Mouse (Mus musculus) liver, adult (tissue): ENCODE results near the gene Zfp428.

ENCODE experiments used
- GATA4 ChIP-seq: IDR thresholded peaks from 2 replicates; pipeline ENCODE4 v1.6.1; 2014; ENCODE audit warnings: mild to moderate bottlenecking, low read length; ENCODE audit not compliant: insufficient replicate concordance

Gene Zfp428

DNA sequence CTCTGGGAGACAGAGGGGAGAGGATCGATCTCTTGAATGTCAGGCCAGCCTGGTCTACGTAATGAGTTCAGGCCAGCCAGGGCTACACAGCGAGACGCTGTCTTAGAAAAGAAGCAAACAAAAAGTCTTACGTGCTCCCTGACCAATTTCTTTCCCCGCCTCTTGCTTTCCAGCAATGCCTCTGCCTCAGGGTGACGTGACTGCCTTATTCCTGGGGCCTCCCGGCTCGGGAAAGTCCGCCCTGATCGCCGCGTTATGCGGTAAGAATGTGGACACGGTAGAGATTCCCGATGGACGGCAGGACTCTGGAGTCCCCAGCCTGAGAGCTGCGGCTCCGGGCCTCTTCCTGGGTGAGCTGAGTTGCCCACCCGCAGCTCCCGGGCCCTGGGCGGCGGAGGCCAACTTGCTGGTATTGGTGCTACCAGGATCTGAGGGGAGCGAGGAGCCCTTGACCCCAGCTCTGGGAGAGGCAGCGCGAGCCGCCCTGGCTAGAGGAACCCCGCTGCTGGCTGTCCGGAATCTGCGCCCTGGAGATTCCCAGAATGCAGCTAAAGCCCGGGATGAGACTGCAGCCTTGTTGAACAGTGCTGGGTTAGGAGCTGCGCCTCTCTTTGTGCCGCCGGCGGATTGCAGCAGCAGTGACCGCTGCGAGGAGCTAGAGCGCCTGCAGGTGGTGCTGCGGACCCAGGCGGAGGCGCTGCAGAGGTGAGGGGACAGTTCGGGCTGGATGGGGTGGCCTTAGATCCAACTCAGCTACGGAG is 24.6 kb downstream of the Zfp428 start:
- TF ChIP-seq GATA4 = no peak

GRCm38 (mm10) chr7:24533031-24533571 is 26.3 kb downstream of the Zfp428 start:
- TF ChIP-seq GATA4 = no peak

- no peak for TF ChIP-seq GATA4
These were observed 27.0 kb downstream of the Zfp428 start for GRCm38 (mm10) chr7:24533806-24534205.

- no peak for TF ChIP-seq GATA4
These were observed 27.5 kb downstream of the Zfp428 start for GRCm38 (mm10) chr7:24534301-24534700.

GRCm38 (mm10) chr7:24537081-24537480 is 30.3 kb downstream of the Zfp428 start:
- no peak for TF ChIP-seq GATA4

DNA sequence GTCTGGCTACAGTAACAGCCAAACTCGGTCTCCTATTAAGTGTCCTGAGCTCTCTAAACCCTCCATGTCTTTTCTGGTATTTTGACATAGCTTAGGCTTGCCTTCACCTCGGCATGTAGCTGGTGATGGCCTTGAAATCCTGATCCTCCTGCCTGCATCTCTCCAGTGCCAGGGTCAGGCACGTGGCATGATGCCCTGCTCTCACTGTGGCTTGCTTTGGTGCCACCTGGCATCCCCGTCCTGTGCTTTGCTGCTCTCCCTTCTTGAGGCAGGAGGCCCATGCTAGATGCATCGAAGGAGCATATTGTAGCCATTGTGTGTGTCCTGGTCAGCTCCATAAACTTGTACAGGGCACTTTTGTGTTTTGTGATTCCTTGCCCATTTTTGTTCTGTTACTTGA is 30.8 kb downstream of the Zfp428 start:
- no peak for TF ChIP-seq GATA4

DNA sequence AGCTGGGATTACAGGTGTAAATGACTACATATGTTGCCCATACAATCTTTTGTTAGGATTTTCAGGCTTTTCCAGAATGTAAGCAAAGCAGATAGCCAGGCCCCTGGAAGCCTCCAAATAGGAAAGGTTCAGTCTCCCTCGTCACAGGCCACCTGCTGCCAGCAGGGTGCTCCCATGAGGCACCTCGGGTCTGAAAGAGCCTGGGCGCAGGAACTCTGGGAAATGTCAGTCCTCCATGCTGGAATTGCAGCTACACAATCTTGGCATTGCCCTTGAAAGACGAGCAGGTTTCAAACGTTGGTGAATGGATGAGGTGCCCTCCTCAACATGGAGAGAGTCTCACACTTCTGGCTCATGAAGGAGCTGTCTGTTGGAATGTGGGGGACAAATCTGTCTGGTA is 31.3 kb downstream of the Zfp428 start:
- no peak for TF ChIP-seq GATA4

DNA sequence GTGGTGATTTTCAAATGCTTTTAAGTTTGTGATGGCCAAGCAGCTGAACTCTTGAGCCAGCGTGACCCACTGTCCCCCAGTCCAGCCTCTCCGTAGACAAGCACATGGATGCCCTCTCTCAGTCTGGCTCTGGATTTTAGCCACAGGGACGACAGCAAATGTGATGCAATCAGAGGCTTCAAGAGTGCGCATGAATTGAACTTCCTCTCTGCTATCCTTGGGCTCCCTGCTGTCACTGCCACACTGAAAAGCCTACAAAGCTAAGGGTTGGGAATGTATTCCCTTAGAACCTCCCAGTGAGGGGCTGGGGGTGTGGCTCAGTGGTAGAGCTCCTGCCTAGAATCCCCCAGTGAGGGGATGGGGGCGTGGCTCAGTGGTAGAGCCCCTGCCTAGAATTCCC is 31.9 kb downstream of the Zfp428 start:
- no peak for TF ChIP-seq GATA4

GRCm38 (mm10) chr7:24539686-24540085 is 32.9 kb downstream of the Zfp428 start:
- TF ChIP-seq GATA4 = no peak

- TF ChIP-seq GATA4 = no peak
These were observed 37.7 kb downstream of the Zfp428 start for GRCm38 (mm10) chr7:24544506-24544905.

GRCm38 (mm10) chr7:24546068-24546614 is 39.3 kb downstream of the Zfp428 start, which contains the start of the genes Pinlyp and Xrcc1:
Gene Pinlyp (minus strand): TSS chr7:24546118.
Gene Xrcc1 (plus strand): TSS chr7:24546289.
- no peak for TF ChIP-seq GATA4

DNA sequence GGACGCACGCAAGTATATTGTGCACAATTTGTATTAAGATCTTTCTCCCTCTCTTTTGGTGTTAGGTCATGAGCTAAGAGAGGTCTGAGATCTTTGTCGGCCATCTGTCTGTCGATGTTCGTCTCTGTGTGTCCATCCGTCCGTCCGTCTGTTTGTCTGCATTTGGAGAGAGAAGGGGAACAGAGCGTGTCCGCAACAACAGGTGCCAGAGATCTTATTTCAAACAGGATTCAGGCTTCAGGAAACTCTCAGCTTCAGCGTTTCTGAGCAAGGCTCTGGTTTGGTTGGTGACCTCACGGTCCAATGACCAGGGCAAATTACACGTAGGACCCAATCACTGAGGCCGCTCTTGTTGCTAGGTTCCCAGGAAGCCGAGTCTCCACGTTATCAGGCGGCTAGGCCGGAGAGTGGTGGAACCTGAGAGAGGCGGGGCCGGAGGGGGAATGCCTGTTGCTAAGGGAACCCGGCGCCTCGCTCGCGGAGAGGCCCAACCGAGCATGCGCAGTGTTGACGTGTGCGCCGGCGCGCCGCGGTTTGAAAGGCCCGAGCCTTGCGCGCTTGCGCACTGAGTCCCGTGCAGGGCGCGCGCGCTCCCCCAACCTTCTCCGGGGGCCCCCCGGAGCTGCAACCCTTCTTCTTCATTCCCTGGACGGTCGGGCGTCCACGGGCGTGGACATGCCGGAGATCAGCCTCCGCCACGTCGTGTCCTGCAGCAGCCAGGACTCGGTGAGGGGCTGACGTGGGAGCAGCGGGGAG is 40.0 kb downstream of the Zfp428 start:
- TF ChIP-seq GATA4 = peak; percentile 91; the same call in 1 of the 2 replicates

DNA sequence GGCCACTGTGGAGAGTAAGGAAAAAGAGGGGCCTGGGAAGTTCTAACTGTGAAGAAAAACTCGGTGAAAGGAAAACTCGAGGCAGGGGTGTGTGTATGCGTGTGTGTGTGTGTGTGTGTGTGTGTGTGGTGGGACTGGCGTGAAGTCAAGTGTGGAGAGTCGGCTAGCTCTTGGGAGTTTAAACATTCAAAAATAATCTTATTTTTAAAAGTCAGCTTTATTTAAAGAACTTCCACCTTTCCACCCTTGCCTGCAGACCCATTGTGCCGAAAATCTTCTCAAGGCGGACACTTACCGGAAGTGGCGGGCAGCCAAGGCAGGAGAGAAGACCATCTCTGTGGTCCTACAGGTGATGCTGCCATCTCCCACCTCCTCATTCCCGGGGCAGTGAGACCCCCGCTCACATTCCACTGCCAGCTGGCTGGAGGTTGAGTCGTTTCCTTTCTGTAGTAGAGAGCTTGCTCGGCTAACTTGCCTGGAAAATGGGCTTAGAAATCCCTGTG is 40.8 kb downstream of the Zfp428 start:
- no peak for TF ChIP-seq GATA4

DNA sequence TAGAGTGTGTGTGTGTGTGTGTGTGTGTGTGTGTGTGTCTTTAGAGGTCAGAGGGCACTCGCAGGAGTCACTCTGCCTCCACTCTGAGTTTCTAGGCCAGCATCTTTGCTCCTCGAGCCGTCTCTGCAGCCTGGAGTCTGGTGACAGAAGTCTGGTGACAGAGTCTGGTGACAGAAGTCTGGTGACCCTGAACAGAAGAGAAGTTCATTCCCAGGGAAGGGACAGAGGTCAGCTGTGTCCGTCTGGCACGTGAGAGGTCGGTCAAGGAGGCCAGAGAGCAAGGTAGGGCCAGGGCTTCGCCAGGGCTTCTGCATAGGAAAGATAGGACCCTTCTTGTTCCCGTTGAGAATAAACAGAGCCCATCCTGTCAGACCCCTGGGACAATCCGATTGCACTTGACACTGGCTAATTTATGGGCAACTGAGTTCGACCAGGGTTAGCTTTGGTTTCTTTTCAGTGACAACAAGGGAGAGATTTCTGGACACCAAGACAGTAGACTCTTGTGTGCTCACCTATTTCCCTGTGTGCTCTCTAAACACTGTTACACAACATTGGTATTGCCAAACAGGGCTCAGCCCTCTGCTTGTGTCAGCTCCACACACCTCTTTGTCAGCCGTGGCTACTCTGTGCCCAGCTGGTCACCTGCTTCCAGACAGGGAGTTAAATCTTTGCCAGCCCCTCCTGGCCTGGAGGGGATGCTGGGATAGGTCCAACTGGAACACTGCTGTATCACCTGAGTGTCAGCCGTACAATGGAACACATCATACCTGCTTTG is 45.4 kb downstream of the Zfp428 start:
- no peak for TF ChIP-seq GATA4

DNA sequence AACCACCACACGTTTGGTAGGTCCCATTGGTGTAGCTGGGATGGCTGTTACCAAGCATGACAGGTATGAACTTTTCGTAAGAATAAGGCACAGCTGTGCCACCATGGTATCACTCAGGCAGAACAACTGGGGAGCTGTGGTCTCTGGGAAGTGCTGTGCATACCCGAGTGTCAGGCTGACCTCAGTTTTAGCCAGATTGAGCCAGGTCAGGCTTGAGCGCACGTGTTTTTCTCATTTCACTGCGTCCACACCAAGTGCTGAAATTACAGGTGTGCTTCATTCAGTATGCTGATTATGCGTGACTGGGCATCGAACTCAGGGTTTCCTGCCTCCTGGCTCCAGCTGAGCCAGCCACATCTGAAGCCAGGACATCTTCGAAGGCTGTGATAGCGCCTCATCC is 49.0 kb downstream of the Zfp428 start:
- TF ChIP-seq GATA4 = no peak
